Mouse (Mus musculus) neural tube, embryonic 10.5 days (tissue): ENCODE results near the gene Tenm3.

ENCODE experiments used
- DNase-seq: peaks from one replicate; pipeline ENCODE4 v3.0.0-alpha.2; 2017; ENCODE audit warnings: low spot score; ENCODE audit errors: extremely low spot score

Gene Tenm3

GRCm38 (mm10) chr8:48742741-48743140, 101.0 kb downstream of the Tenm3 start:
- DNase-seq: no peak

GRCm38 (mm10) chr8:48740951-48741350, 102.8 kb downstream of the Tenm3 start:
- no peak for DNase-seq

- no peak for DNase-seq
Observed at GRCm38 (mm10) chr8:48740147-48740881, 103.4 kb downstream of the Tenm3 start.

GRCm38 (mm10) chr8:48733731-48734130, 110.0 kb downstream of the Tenm3 start:
- no peak for DNase-seq

GRCm38 (mm10) chr8:48733057-48733456, 110.7 kb downstream of the Tenm3 start:
- DNase-seq: no peak

GRCm38 (mm10) chr8:48730701-48731100, 113.0 kb downstream of the Tenm3 start:
- DNase-seq: no peak

- DNase-seq: no peak
Observed at GRCm38 (mm10) chr8:48728833-48729690, 114.7 kb downstream of the Tenm3 start.

GRCm38 (mm10) chr8:48728006-48728405, 115.7 kb downstream of the Tenm3 start:
- no peak for DNase-seq

- DNase-seq: no peak
Observed at GRCm38 (mm10) chr8:48722744-48723143, 121.0 kb downstream of the Tenm3 start.

GRCm38 (mm10) chr8:48722318-48722717, 121.4 kb downstream of the Tenm3 start:
- DNase-seq: no peak

- no peak for DNase-seq
Observed at GRCm38 (mm10) chr8:48721376-48721775, 122.4 kb downstream of the Tenm3 start.

GRCm38 (mm10) chr8:48715616-48716015, 128.1 kb downstream of the Tenm3 start:
- DNase-seq: no peak

GRCm38 (mm10) chr8:48706666-48707065, 137.1 kb downstream of the Tenm3 start:
- no peak for DNase-seq

GRCm38 (mm10) chr8:48704885-48705515, 138.8 kb downstream of the Tenm3 start:
- DNase-seq: no peak

- DNase-seq: no peak
Observed at GRCm38 (mm10) chr8:48704485-48704884, 139.3 kb downstream of the Tenm3 start.

GRCm38 (mm10) chr8:48690665-48691395, 152.9 kb downstream of the Tenm3 start:
- no peak for DNase-seq

- DNase-seq: no peak
Observed at GRCm38 (mm10) chr8:48688706-48689105, 155.0 kb downstream of the Tenm3 start.

- DNase-seq: no peak
Observed at GRCm38 (mm10) chr8:48688188-48688587, 155.6 kb downstream of the Tenm3 start.

GRCm38 (mm10) chr8:48673476-48673875, 170.3 kb downstream of the Tenm3 start:
- DNase-seq: no peak

- no peak for DNase-seq
Observed at GRCm38 (mm10) chr8:48672471-48672870, 171.3 kb downstream of the Tenm3 start.

- DNase-seq: no peak
Observed at GRCm38 (mm10) chr8:48671318-48671717, 172.4 kb downstream of the Tenm3 start.
